Comparison of ENCODE assay signal across 13 mouse cellular contexts in the genomic region with DNA sequence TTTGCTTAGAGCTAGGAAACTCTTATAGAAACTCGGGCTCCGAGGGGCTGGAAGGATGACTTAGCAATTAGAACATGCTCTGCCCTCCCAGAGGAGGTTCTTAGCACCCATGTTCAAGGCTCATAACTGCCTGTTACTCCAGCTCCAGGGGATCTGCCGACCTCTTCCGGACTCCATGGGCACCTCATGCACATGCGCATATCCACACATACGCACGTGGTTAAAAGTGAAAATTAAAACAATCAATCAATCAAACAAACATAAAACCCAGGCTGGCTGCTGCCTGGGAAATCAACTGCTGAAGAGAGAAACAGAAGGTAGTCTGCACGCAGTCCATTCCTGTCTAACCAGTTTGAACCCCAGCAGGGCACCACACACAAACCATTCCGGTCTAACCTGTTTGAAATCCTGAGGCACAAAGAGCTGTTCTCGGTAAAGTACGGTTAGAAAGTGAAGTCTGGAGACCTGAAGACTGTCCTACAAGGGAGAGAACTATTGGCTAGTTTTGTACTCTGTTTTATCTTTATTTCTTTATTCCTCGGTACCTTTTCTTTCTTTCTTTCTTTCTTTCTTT. TPM values are rescaled to one million over a fixed set of nuclear protein-coding genes. Genes with fewer than 3 reads are reported as not detected.
DNase-seq lines count a peak whose midpoint lies in the region; ATAC-seq lines count a peak whose summit lies in the region.
"Had no signal": no experiment of that assay in that cellular context is flagged by ENCODE, and none has a peak within 500 bp of the region (broad histone marks: within the 10 kb centered on the region; RNA-seq: fewer than 3 reads in every experiment).

No protein-coding gene starts in this region.

- no peak for ATAC-seq in midbrain, embryonic 11.5 days (ENCODE audit: low FRiP score)
- ATAC-seq in midbrain, embryonic 14.5 days (ENCODE audit: low FRiP score, low TSS enrichment), result no peak
- peak; percentile 60 for ATAC-seq in liver, embryonic 13.5 days (ENCODE audit: low read depth)
- peak; percentile 93 for ATAC-seq in stomach, embryonic 16.5 days (ENCODE audit: insufficient read depth, low FRiP score)
- ATAC-seq: activated CD4-positive, CD25-positive, alpha-beta regulatory T cell, adult 4 months; hindbrain, postnatal 0 days had no signal

- no peak overlapping the region for H3K9ac ChIP-seq in midbrain, embryonic 11.5 days (ENCODE audit: low read length)
- no peak overlapping the region for H3K9ac ChIP-seq in midbrain, embryonic 14.5 days (replicated peaks; ENCODE audit: low read length)
- no peak overlapping the region for H3K9ac ChIP-seq in liver, embryonic 13.5 days
- peak overlapping the region; percentile 35; the same call in 1 of the 2 replicates for H3K9ac ChIP-seq in stomach, embryonic 16.5 days (ENCODE audit: low read length)

- 67% methylated on average over 12 of the region's 12 CpGs for WGBS in midbrain, embryonic 11.5 days
- WGBS in midbrain, embryonic 14.5 days, result 71% methylated on average over 12 of the region's 12 CpGs
- WGBS in liver, embryonic 13.5 days (ENCODE audit: insufficient replicate concordance), result 53% methylated on average over 12 of the region's 12 CpGs
- 39% methylated on average over 12 of the region's 12 CpGs for WGBS in stomach, embryonic 16.5 days

- H3K9me3 ChIP-seq in midbrain, embryonic 11.5 days (ENCODE audit: control insufficient read depth, low read length), result no peaks in the 10 kb centered on the region
- H3K9me3 ChIP-seq in midbrain, embryonic 14.5 days (ENCODE audit: control insufficient read depth, low read length), result no peaks in the 10 kb centered on the region
- no peaks in the 10 kb centered on the region for H3K9me3 ChIP-seq in liver, embryonic 13.5 days (replicated peaks)
- no peaks in the 10 kb centered on the region for H3K9me3 ChIP-seq in stomach, embryonic 16.5 days (replicated peaks; ENCODE audit: control insufficient read depth, low read length)

- DNase-seq in midbrain, embryonic 11.5 days (ENCODE audit: low spot score, missing footprints), result peak; percentile 62
- DNase-seq in midbrain, embryonic 14.5 days, result no peak
- DNase-seq in kidney, adult 18-20 months, result peak; percentile 43
- DNase-seq in liver, embryonic 13.5 days, result no peak
- DNase-seq in right cerebral cortex, postnatal 4 days, result no peak
- no peak for DNase-seq in adrenal gland, postnatal 10 days
- DNase-seq in left cerebral cortex, postnatal 10 days (ENCODE audit: extremely low spot score in 1 of 2, low spot score in 2 of 2), result no peak
- DNase-seq: cerebellum, adult 9-11 months; gastrocnemius, postnatal 36 days; thymus, postnatal 25 days had no signal

- no peak overlapping the region for H3K4me2 ChIP-seq in midbrain, embryonic 11.5 days
- H3K4me2 ChIP-seq in midbrain, embryonic 14.5 days (ENCODE audit: low read length), result no peak overlapping the region
- peak overlapping the region; percentile 12 for H3K4me2 ChIP-seq in liver, embryonic 13.5 days
- peak overlapping the region; percentile 46 for H3K4me2 ChIP-seq in stomach, embryonic 16.5 days (ENCODE audit: low read depth, low read length)

- no peak overlapping the region for H3K27ac ChIP-seq in midbrain, embryonic 11.5 days (ENCODE audit: low read depth, low read length)
- H3K27ac ChIP-seq in midbrain, embryonic 14.5 days (replicated peaks; ENCODE audit: low read depth, low read length), result no peak overlapping the region
- H3K27ac ChIP-seq in liver, embryonic 13.5 days, result peak overlapping the region; percentile 16; the same call in 1 of the 2 replicates
- peak overlapping the region; percentile 91 for H3K27ac ChIP-seq in stomach, embryonic 16.5 days (ENCODE audit: low read length)
- H3K27ac ChIP-seq: hindbrain, postnatal 0 days had no signal

- no peaks in the 10 kb centered on the region for H3K27me3 ChIP-seq in midbrain, embryonic 11.5 days (ENCODE audit: control insufficient read depth, insufficient read depth, low read length)
- no peaks in the 10 kb centered on the region for H3K27me3 ChIP-seq in midbrain, embryonic 14.5 days (ENCODE audit: control insufficient read depth, insufficient read depth, low read length)
- H3K27me3 ChIP-seq in liver, embryonic 13.5 days, result no peaks in the 10 kb centered on the region
- H3K27me3 ChIP-seq in stomach, embryonic 16.5 days (ENCODE audit: control insufficient read depth, insufficient read depth, low read length), result no peaks in the 10 kb centered on the region

- intact Hi-C loops in left cerebral cortex, postnatal 10 days (cut with DNase I), result no loop called here

- no peaks in the 10 kb centered on the region for H3K36me3 ChIP-seq in midbrain, embryonic 11.5 days (ENCODE audit: control insufficient read depth, insufficient read depth, low read length)
- H3K36me3 ChIP-seq in midbrain, embryonic 14.5 days (ENCODE audit: control insufficient read depth, insufficient read depth, low read length), result no peaks in the 10 kb centered on the region
- no peaks in the 10 kb centered on the region for H3K36me3 ChIP-seq in liver, embryonic 13.5 days
- H3K36me3 ChIP-seq in stomach, embryonic 16.5 days (ENCODE audit: control insufficient read depth, insufficient read depth, low read length), result no peaks in the 10 kb centered on the region

- no peaks in the 10 kb centered on the region for H3K4me1 ChIP-seq in midbrain, embryonic 11.5 days (ENCODE audit: control insufficient read depth, insufficient read depth, low read length)
- no peaks in the 10 kb centered on the region for H3K4me1 ChIP-seq in midbrain, embryonic 14.5 days (ENCODE audit: control insufficient read depth, insufficient read depth, low read length)
- peaks cover 11% of the 10 kb centered on the region for H3K4me1 ChIP-seq in liver, embryonic 13.5 days (replicated peaks)
- no peaks in the 10 kb centered on the region for H3K4me1 ChIP-seq in stomach, embryonic 16.5 days (ENCODE audit: control insufficient read depth, insufficient read depth, low read length)

- H3K4me3 ChIP-seq in midbrain, embryonic 11.5 days (ENCODE audit: low read depth, low read length), result no peak overlapping the region
- no peak overlapping the region for H3K4me3 ChIP-seq in midbrain, embryonic 14.5 days (replicated peaks; ENCODE audit: low read depth, low read length)
- no peak overlapping the region for H3K4me3 ChIP-seq in liver, embryonic 13.5 days (replicated peaks)
- H3K4me3 ChIP-seq in stomach, embryonic 16.5 days (replicated peaks; ENCODE audit: low read length), result peak overlapping the region; percentile 28

RNA-seq across cellular contexts. Expression of gene Dstn, which starts 25.2 kb away (rescaled TPM):
- 426 and 436 TPM in 2 replicates for polyA plus RNA-seq in midbrain, embryonic 11.5 days (2014; fragmentation: Nextera tagmentation; extraction: Ambion mirVana)
- polyA plus RNA-seq in midbrain, embryonic 14.5 days (2014; fragmentation: Nextera tagmentation; extraction: Ambion mirVana), result 418 and 479 TPM in 2 replicates
- 138 and 162 TPM in 2 replicates for polyA plus RNA-seq in liver, embryonic 13.5 days (2015; fragmentation: Nextera tagmentation; extraction: Ambion mirVana)
- 852 and 990 TPM in 2 replicates for polyA plus RNA-seq in stomach, embryonic 16.5 days (2015; fragmentation: Nextera tagmentation; extraction: Ambion mirVana)
- 100 to 1,000 TPM; 175 to 191 TPM for total RNA-seq in adrenal gland, postnatal 10 days (2021)
- total RNA-seq in left cerebral cortex, postnatal 10 days (2021), result 100 to 1,000 TPM; 257 to 270 TPM

RNA-seq across cellular contexts. Expression of gene Bfsp1, which starts 27.0 kb away (rescaled TPM):
- 2.7 TPM in 2 replicates for polyA plus RNA-seq in midbrain, embryonic 11.5 days (2014; fragmentation: Nextera tagmentation; extraction: Ambion mirVana)
- polyA plus RNA-seq in midbrain, embryonic 14.5 days (2014; fragmentation: Nextera tagmentation; extraction: Ambion mirVana), result 1.3 and 1.8 TPM in 2 replicates
- 0.16 and 0.20 TPM in 2 replicates for polyA plus RNA-seq in liver, embryonic 13.5 days (2015; fragmentation: Nextera tagmentation; extraction: Ambion mirVana)
- 1.1 and 1.7 TPM in 2 replicates for polyA plus RNA-seq in stomach, embryonic 16.5 days (2015; fragmentation: Nextera tagmentation; extraction: Ambion mirVana)
- 1 to 10 TPM in 1 of 2 experiments, under 1 TPM in 1; 0.87 to 1.3 TPM for total RNA-seq in adrenal gland, postnatal 10 days (2021)
- 1 to 10 TPM; 3.1 to 3.7 TPM for total RNA-seq in left cerebral cortex, postnatal 10 days (2021)

Comparison
In these comparisons a context has a peak if more than half of its experiments do, and no peak if none do; other contexts are left out.
1. DNase-seq: peak in midbrain, embryonic 11.5 days (single experiment) and kidney, adult 18-20 months (single experiment); none in midbrain, embryonic 14.5 days (single experiment), liver, embryonic 13.5 days (single experiment), right cerebral cortex, postnatal 4 days (single experiment), adrenal gland, postnatal 10 days (single experiment) and left cerebral cortex, postnatal 10 days (0 of 2).
2. ATAC-seq: peak in liver, embryonic 13.5 days (single experiment) and stomach, embryonic 16.5 days (single experiment); none in midbrain, embryonic 11.5 days (single experiment) and midbrain, embryonic 14.5 days (single experiment).
3. H3K27ac ChIP-seq: peak in liver, embryonic 13.5 days (single experiment) and stomach, embryonic 16.5 days (single experiment); none in midbrain, embryonic 11.5 days (single experiment) and midbrain, embryonic 14.5 days (single experiment).
4. H3K4me2 ChIP-seq: peak in liver, embryonic 13.5 days (single experiment) and stomach, embryonic 16.5 days (single experiment); none in midbrain, embryonic 11.5 days (single experiment) and midbrain, embryonic 14.5 days (single experiment).